Mouse (Mus musculus) erythroblast, embryonic 14.5 days (primary cell): Measurements from ENCODE around the gene Trim6. TPM values are rescaled to one million over a fixed set of nuclear protein-coding genes. Genes with fewer than 3 reads are reported as not detected.
A peak's percentile ranks its signal among the peaks of the same experiment; 100 is the strongest.
"Not testable (repeated sequence)": the region's sequence is repeated elsewhere in the genome, so short reads cannot be mapped to it uniquely, and the experiment has no call there.

Experiments used
- H3K27me3 ChIP-seq: 2 replicates; pipeline ENCODE4 v1.6.1; 2012; ENCODE audit warnings: inconsistent platforms; ENCODE audit not compliant: control insufficient read depth
- H3K36me3 ChIP-seq: 2 replicates; pipeline ENCODE4 v1.6.1; 2012; ENCODE audit warnings: mild to moderate bottlenecking, inconsistent platforms; ENCODE audit not compliant: control insufficient read depth
- H3K4me1 ChIP-seq: 2 replicates; pipeline ENCODE4 v1.6.1; 2012; ENCODE audit warnings: inconsistent platforms; ENCODE audit not compliant: control insufficient read depth
- H3K4me3 ChIP-seq: replicated peaks from 2 replicates; pipeline ENCODE3; 2012; ENCODE audit warnings: moderate library complexity, mild to moderate bottlenecking, inconsistent platforms
- H3K9me3 ChIP-seq: 2 replicates; pipeline ENCODE4 v1.6.1; 2012; ENCODE audit warnings: low read length, inconsistent platforms, mixed read lengths; ENCODE audit not compliant: control insufficient read depth
- GATA1 ChIP-seq: IDR thresholded peaks from 2 replicates; pipeline ENCODE4 v1.6.1; 2012; ENCODE audit warnings: low read length, inconsistent platforms, mixed read lengths
- TAL1 ChIP-seq: IDR thresholded peaks from 3 replicates; pipeline ENCODE4 v1.6.1; 2012; ENCODE audit warnings: low read length, inconsistent platforms, mixed read lengths
- polyA plus RNA-seq: library from polyadenylated mRNA; stranded (reverse); fragments of >175 nt; gene quantifications from 2 replicates; pipeline ENCODE4 v1.2.3, GENCODE M21; 2012

Trim6 gene
- polyA plus RNA-seq, 1 experiment: not detected

GRCm38 (mm10) chr7:104206197-104206596 lies 12.4 kb upstream of the Trim6 start:
- Histone ChIP-seq H3K9me3 (no peaks in the 10 kb centered on the region), H3K4me1 (no peaks in the 10 kb centered on the region), H3K27me3 (no peaks in the 10 kb centered on the region), H3K4me3 (no peak overlapping the region), H3K36me3 (no peaks in the 10 kb centered on the region)
- no peak for TF ChIP-seq TAL1
- no peak for TF ChIP-seq GATA1

- peaks cover 6% of the 10 kb centered on the region for H3K4me1 ChIP-seq
- no peak for TF ChIP-seq TAL1
- no peak for TF ChIP-seq GATA1
- H3K27me3 ChIP-seq: peaks cover 5% of the 10 kb centered on the region
- H3K4me3 ChIP-seq: no peak overlapping the region
- no peaks in the 10 kb centered on the region for H3K9me3 ChIP-seq
- no peaks in the 10 kb centered on the region for H3K36me3 ChIP-seq
Measured at GRCm38 (mm10) chr7:104216011-104216535, 2.5 kb upstream of the Trim6 start.

- Histone ChIP-seq H3K27me3 (peaks cover 5% of the 10 kb centered on the region), H3K4me1 (peaks cover 6% of the 10 kb centered on the region), H3K36me3 (no peaks in the 10 kb centered on the region), H3K9me3 (no peaks in the 10 kb centered on the region), H3K4me3 (no peak overlapping the region)
- no peak for TF ChIP-seq GATA1
- no peak for TF ChIP-seq TAL1
Measured at GRCm38 (mm10) chr7:104217881-104218280, 712 bp upstream of the Trim6 start.

- no peaks in the 10 kb centered on the region for H3K27me3 ChIP-seq
- H3K4me1 ChIP-seq: no peaks in the 10 kb centered on the region
- no peaks in the 10 kb centered on the region for H3K36me3 ChIP-seq
- no peak overlapping the region for H3K4me3 ChIP-seq
- TF ChIP-seq TAL1: no peak
- TF ChIP-seq GATA1: no peak
- no peaks in the 10 kb centered on the region for H3K9me3 ChIP-seq
Measured at GRCm38 (mm10) chr7:104231203-104231602, 12.6 kb downstream of the Trim6 start.

- H3K4me3 ChIP-seq: no peak overlapping the region
- no peaks in the 10 kb centered on the region for H3K9me3 ChIP-seq
- no peaks in the 10 kb centered on the region for H3K27me3 ChIP-seq
- TF ChIP-seq TAL1 (no peak), GATA1 (no peak)
- no peaks in the 10 kb centered on the region for H3K36me3 ChIP-seq
- H3K4me1 ChIP-seq: peaks cover 4% of the 10 kb centered on the region
Measured at GRCm38 (mm10) chr7:104240857-104241256, 22.3 kb downstream of the Trim6 start.

GRCm38 (mm10) chr7:104243616-104244015 lies 25.0 kb downstream of the Trim6 start:
- TF ChIP-seq TAL1 (no peak), GATA1 (no peak)
- peaks cover 4% of the 10 kb centered on the region for H3K4me1 ChIP-seq
- H3K36me3 ChIP-seq: no peaks in the 10 kb centered on the region
- no peaks in the 10 kb centered on the region for H3K9me3 ChIP-seq
- no peaks in the 10 kb centered on the region for H3K27me3 ChIP-seq
- H3K4me3 ChIP-seq: no peak overlapping the region

- Histone ChIP-seq H3K27me3 (no peaks in the 10 kb centered on the region), H3K9me3 (no peaks in the 10 kb centered on the region), H3K4me1 (peaks cover 4% of the 10 kb centered on the region), H3K4me3 (peak within 1 kb of the TSS; percentile 64), H3K36me3 (no peaks in the 10 kb centered on the region)
- TF ChIP-seq GATA1 (no peak), TAL1 (no peak)
Measured at GRCm38 (mm10) chr7:104244287-104245181, 25.9 kb downstream of the Trim6 start, which contains the start of gene Trim34a. Gene Trim34a, plus strand, starts transcription at chr7:104244457.

- not testable (repeated sequence) for H3K4me3 ChIP-seq
Measured at GRCm38 (mm10) chr7:104260380-104260779, 41.8 kb downstream of the Trim6 start.

GRCm38 (mm10) chr7:104265335-104265734 lies 46.7 kb downstream of the Trim6 start:
- H3K9me3 ChIP-seq, H3K4me3 ChIP-seq, H3K4me1 ChIP-seq, H3K27me3 ChIP-seq, H3K36me3 ChIP-seq: not testable (repeated sequence)

More at GRCm38 (mm10) chr7:104260380-104260779, 41.8 kb downstream of the Trim6 start:
- H3K4me1 ChIP-seq, H3K27me3 ChIP-seq, H3K36me3 ChIP-seq, H3K9me3 ChIP-seq: not testable (repeated sequence)

GRCm38 (mm10) chr7:104279361-104279760 lies 60.8 kb downstream of the Trim6 start:
- not testable (repeated sequence) for H3K36me3 ChIP-seq, H3K4me3 ChIP-seq, H3K9me3 ChIP-seq, H3K4me1 ChIP-seq, H3K27me3 ChIP-seq

Other genes starting within 250 kb of the Trim6 start
- 0.01 TPM in 1 of 2 replicates, not detected in the other for gene Olfr635, start 247.6 kb upstream of the Trim6 start, polyA plus RNA-seq
- gene Olfr638, start 220.0 kb upstream of the Trim6 start, polyA plus RNA-seq: not detected in 2 replicates
- gene Olfr639, start 201.5 kb upstream of the Trim6 start, polyA plus RNA-seq: not detected in 2 replicates
- 0.01 TPM in 1 of 2 replicates, not detected in the other for gene Olfr640, start 193.2 kb upstream of the Trim6 start, polyA plus RNA-seq
- not detected in 2 replicates for gene Olfr641, start 183.3 kb upstream of the Trim6 start, polyA plus RNA-seq
- gene Olfr642, start 166.1 kb upstream of the Trim6 start, polyA plus RNA-seq: not detected in 2 replicates
- not detected in 2 replicates for gene 4930516K23Rik, start 157.3 kb upstream of the Trim6 start, polyA plus RNA-seq
- not detected in 2 replicates for gene Olfr644, start 146.9 kb upstream of the Trim6 start, polyA plus RNA-seq
- gene Olfr645, start 133.3 kb upstream of the Trim6 start, polyA plus RNA-seq: not detected in 2 replicates
- gene Olfr646, start 113.9 kb upstream of the Trim6 start, polyA plus RNA-seq: not detected in 2 replicates
- not detected in 2 replicates for gene Ubqln5, start 89.0 kb upstream of the Trim6 start, polyA plus RNA-seq
- not detected in 2 replicates for gene Olfr643, start 81.4 kb upstream of the Trim6 start, polyA plus RNA-seq
- gene Ubqln3, start 75.5 kb upstream of the Trim6 start, polyA plus RNA-seq: not detected in 2 replicates
- gene Ubqlnl, start 68.2 kb upstream of the Trim6 start, polyA plus RNA-seq: not detected in 2 replicates
- gene Olfm5, start 54.0 kb upstream of the Trim6 start, polyA plus RNA-seq: not detected in 2 replicates
- 0.03 TPM in 1 of 2 replicates, not detected in the other for gene Olfr648, start 35.4 kb upstream of the Trim6 start, polyA plus RNA-seq
- not detected in 2 replicates for gene Olfr649, start 22.8 kb upstream of the Trim6 start, polyA plus RNA-seq
- not detected in 2 replicates for gene Trim34a, start 25.7 kb downstream of the Trim6 start, polyA plus RNA-seq
- 0.03 TPM in 1 of 2 replicates, not detected in the other for gene Trim5, start 69.3 kb downstream of the Trim6 start, polyA plus RNA-seq
- not detected in 2 replicates for gene Trim12a, start 96.7 kb downstream of the Trim6 start, polyA plus RNA-seq
- not detected in 2 replicates for gene Trim34b, start 110.7 kb downstream of the Trim6 start, polyA plus RNA-seq
- 0.04 and 0.05 TPM in 2 replicates for gene Trim12c, start 134.6 kb downstream of the Trim6 start, polyA plus RNA-seq
- gene Trim30b, start 151.1 kb downstream of the Trim6 start, polyA plus RNA-seq: not detected in 2 replicates
- not detected in 2 replicates for gene Trim30c, start 182.0 kb downstream of the Trim6 start, polyA plus RNA-seq
- not detected in 2 replicates for gene Trim30a, start 246.4 kb downstream of the Trim6 start, polyA plus RNA-seq